Mouse (Mus musculus): ENCODE data around the gene Wipi1. TPM values are rescaled to one million over a fixed set of nuclear protein-coding genes. Genes with fewer than 3 reads are reported as not detected.

Gene Wipi1
- total and polyA plus RNA-seq, 3 experiments: 2.6 to 8.2 TPM; not detected in 1

DNA sequence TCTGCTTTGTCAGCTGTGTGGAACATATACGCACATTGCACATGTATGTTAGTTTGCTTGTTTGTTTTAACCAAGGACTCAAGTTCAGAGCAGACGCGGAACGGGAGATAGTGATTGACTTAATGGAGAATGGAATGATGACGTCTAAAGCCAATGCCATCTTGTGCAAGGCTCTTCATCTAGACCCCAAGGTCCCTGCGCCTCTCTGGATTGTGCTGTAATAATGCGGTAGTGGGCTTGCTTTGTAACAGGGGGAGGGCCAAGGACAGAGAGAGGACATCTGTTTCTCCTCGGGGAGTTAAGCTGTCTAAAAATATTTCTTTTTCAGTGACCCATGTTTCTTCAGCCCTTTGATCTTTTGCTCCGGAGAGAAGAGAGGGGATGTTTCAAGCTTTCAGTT, 23.2 kb upstream of the Wipi1 start:
- Histone ChIP-seq H3K27me3 (ENCODE audit: control insufficient read depth in 1 of 2, insufficient read depth in 2 of 2, low read length in 2 of 2) (peaks cover 12 to 14% of the 10 kb centered on the region in 2 experiments), H3K27ac (ENCODE audit: control insufficient read depth, low read depth, low read length) (no peak overlapping the region), H3K36me3 (ENCODE audit: control insufficient read depth in 1 of 2, insufficient read depth in 2 of 2, low read length in 2 of 2) (no peaks in the 10 kb centered on the region), H3K9me3 (replicated peaks; ENCODE audit: insufficient read depth, low read length) (no peaks in the 10 kb centered on the region), H3K4me1 (ENCODE audit: control insufficient read depth in 1 of 2, insufficient read depth in 2 of 2, low read length in 2 of 2) (no peaks in the 10 kb centered on the region), H3K79me2 (ENCODE audit: control insufficient read depth, insufficient read depth, low read length, poor library complexity) (no peaks in the 10 kb centered on the region), H3K4me3 (ENCODE audit: control insufficient read depth in 1 of 2, insufficient read depth in 1 of 2, low read depth in 2 of 2, low read length in 2 of 2) (no peak overlapping the region), H3K9ac (ENCODE audit: control insufficient read depth, low read depth, low read length, poor library complexity, severe bottlenecking) (no peak overlapping the region)
- no peak for DNase-seq (ENCODE audit: low read depth, low spot score)
- TF ChIP-seq ZKSCAN1 (IDR thresholded peaks at IDR 0.05; ENCODE audit: low read depth, low read length): no peak
- TF ChIP-seq E2F4 (IDR thresholded peaks at IDR 0.05; ENCODE audit: borderline replicate concordance, low read depth, low read length): no peak
- no peak for TF ChIP-seq ETS1 (IDR thresholded peaks at IDR 0.05; ENCODE audit: low read depth, low read length)
- TF ChIP-seq GABPA (IDR thresholded peaks at IDR 0.05; ENCODE audit: low read depth, low read length): no peak
- no peak for TF ChIP-seq ELF1 (IDR thresholded peaks at IDR 0.05; ENCODE audit: low read depth, low read length)
- no peak for TF ChIP-seq HCFC1 (IDR thresholded peaks at IDR 0.05; ENCODE audit: low read depth, low read length)
- no peak for TF ChIP-seq CHD1 (IDR thresholded peaks at IDR 0.05; ENCODE audit: low read depth, low read length)
- no peak for TF ChIP-seq TCF12 (IDR thresholded peaks at IDR 0.05; ENCODE audit: low read depth, low read length)
- no peak for TF ChIP-seq RCOR1 (IDR thresholded peaks at IDR 0.05; ENCODE audit: low read depth, low read length)
- no peak for TF ChIP-seq RAD21 (IDR thresholded peaks at IDR 0.05; ENCODE audit: low read depth, low read length)
- TF ChIP-seq MXI1 (IDR thresholded peaks at IDR 0.05; ENCODE audit: low read depth, low read length): no peak

GRCm38 (mm10) chr11:109629021-109629521, 17.3 kb upstream of the Wipi1 start:
- Histone ChIP-seq H3K27ac (ENCODE audit: control insufficient read depth, low read depth, low read length) (no peak overlapping the region), H3K36me3 (ENCODE audit: control insufficient read depth in 1 of 2, insufficient read depth in 2 of 2, low read length in 2 of 2) (peaks cover 0 to 13% of the 10 kb centered on the region in 2 experiments; a peak in 2 of 4 replicates), H3K79me2 (ENCODE audit: control insufficient read depth, insufficient read depth, low read length, poor library complexity) (no peaks in the 10 kb centered on the region), H3K27me3 (ENCODE audit: control insufficient read depth in 1 of 2, insufficient read depth in 2 of 2, low read length in 2 of 2) (peaks cover 4 to 6% of the 10 kb centered on the region in 2 experiments; a peak in 3 of 4 replicates), H3K4me3 (ENCODE audit: control insufficient read depth in 1 of 2, insufficient read depth in 1 of 2, low read depth in 2 of 2, low read length in 2 of 2) (no peak overlapping the region), H3K9ac (ENCODE audit: control insufficient read depth, low read depth, low read length, poor library complexity, severe bottlenecking) (no peak overlapping the region), H3K4me1 (ENCODE audit: control insufficient read depth in 1 of 2, insufficient read depth in 2 of 2, low read length in 2 of 2) (peaks cover 2 to 16% of the 10 kb centered on the region in 2 experiments; a peak in 2 of 4 replicates), H3K9me3 (replicated peaks; ENCODE audit: insufficient read depth, low read length) (no peaks in the 10 kb centered on the region)
- no peak for DNase-seq (ENCODE audit: low read depth, low spot score)
- TF ChIP-seq NRF1 (IDR thresholded peaks at IDR 0.05; ENCODE audit: insufficient read depth, low read depth, low read length, poor library complexity, severe bottlenecking): no peak

DNA sequence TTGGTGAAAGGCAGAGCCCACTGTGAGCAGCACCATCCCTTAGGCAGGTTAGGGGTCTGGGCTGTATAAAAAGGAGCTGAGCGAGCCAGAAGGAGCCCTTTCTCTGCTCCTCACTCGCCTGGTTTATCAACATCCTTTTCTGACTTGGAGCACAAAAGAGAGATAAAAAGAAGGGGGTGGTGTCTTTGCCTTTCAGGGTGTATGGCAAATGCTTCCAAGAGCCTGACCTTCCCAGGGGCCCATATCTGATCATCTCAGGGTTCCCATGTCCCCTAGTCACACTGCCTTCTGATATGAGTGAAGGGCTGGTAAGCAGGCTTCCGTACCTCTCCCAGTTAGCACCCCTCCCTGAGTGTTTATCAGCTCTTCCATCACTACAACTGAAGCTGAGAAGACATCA, 16.3 kb upstream of the Wipi1 start:
- H3K79me2 ChIP-seq (ENCODE audit: control insufficient read depth, insufficient read depth, low read length, poor library complexity): no peaks in the 10 kb centered on the region
- no peak overlapping the region for H3K4me3 ChIP-seq (ENCODE audit: control insufficient read depth in 1 of 2, insufficient read depth in 1 of 2, low read depth in 2 of 2, low read length in 2 of 2)
- no peak overlapping the region for H3K27ac ChIP-seq (ENCODE audit: control insufficient read depth, low read depth, low read length)
- peaks cover 2 to 16% of the 10 kb centered on the region in 2 experiments; a peak in 2 of 4 replicates for H3K4me1 ChIP-seq (ENCODE audit: control insufficient read depth in 1 of 2, insufficient read depth in 2 of 2, low read length in 2 of 2)
- peak; percentile 59 for DNase-seq (ENCODE audit: low read depth, low spot score)
- H3K9me3 ChIP-seq (replicated peaks; ENCODE audit: insufficient read depth, low read length): no peaks in the 10 kb centered on the region
- no peak overlapping the region for H3K9ac ChIP-seq (ENCODE audit: control insufficient read depth, low read depth, low read length, poor library complexity, severe bottlenecking)
- peaks cover 0 to 6% of the 10 kb centered on the region in 2 experiments; a peak in 3 of 4 replicates for H3K27me3 ChIP-seq (ENCODE audit: control insufficient read depth in 1 of 2, insufficient read depth in 2 of 2, low read length in 2 of 2)
- H3K36me3 ChIP-seq (ENCODE audit: control insufficient read depth in 1 of 2, insufficient read depth in 2 of 2, low read length in 2 of 2): peaks cover 0 to 13% of the 10 kb centered on the region in 2 experiments; a peak in 2 of 4 replicates
- TF ChIP-seq JUND (IDR thresholded peaks at IDR 0.05; ENCODE audit: low read depth, low read length) (no peak), GATA1 (IDR thresholded peaks at IDR 0.05; ENCODE audit: low read depth, low read length) (peak; percentile 67), KAT2A (conservative IDR thresholded peaks at IDR 0.05; ENCODE audit: low read depth, low read length) (no peak), MAZ (IDR thresholded peaks at IDR 0.05; ENCODE audit: low read depth, low read length) (no peak; the same call in 1 of the 2 replicates), CHD2 (IDR thresholded peaks at IDR 0.05; ENCODE audit: low read length) (no peak), CHD1 (IDR thresholded peaks at IDR 0.05; ENCODE audit: low read depth, low read length) (no peak), BHLHE40 (IDR thresholded peaks at IDR 0.05; ENCODE audit: borderline replicate concordance, low read depth, low read length) (no peak), TCF12 (IDR thresholded peaks at IDR 0.05; ENCODE audit: low read depth, low read length) (peak; percentile 17; the same call in 1 of the 2 replicates), UBTF (IDR thresholded peaks at IDR 0.05; ENCODE audit: borderline replicate concordance, insufficient read depth, low read depth, low read length) (no peak), HCFC1 (IDR thresholded peaks at IDR 0.05; ENCODE audit: low read depth, low read length) (no peak), ZC3H11A (IDR thresholded peaks at IDR 0.05; ENCODE audit: low read depth, low read length) (no peak), ETS1 (IDR thresholded peaks at IDR 0.05; ENCODE audit: low read depth, low read length) (0 out of 2 replicates have a peak, but pooled peaks have one; percentile 34), MAX (IDR thresholded peaks at IDR 0.05; ENCODE audit: low read length) (no peak), ZKSCAN1 (IDR thresholded peaks at IDR 0.05; ENCODE audit: low read depth, low read length) (no peak), MAFK (IDR thresholded peaks at IDR 0.05; ENCODE audit: borderline replicate concordance, low read depth, low read length) (no peak)
